Mouse (Mus musculus) ES-Bruce4 (cell line): ENCODE results near the gene Taar8a.

Experiments
- CTCF ChIP-seq: IDR thresholded peaks from one replicate; pipeline ENCODE4 v1.8.1; 2011; ENCODE audit warnings: low read depth, low read length
- POLR2A ChIP-seq: IDR thresholded peaks from one replicate; pipeline ENCODE4 v1.8.1; 2011; ENCODE audit warnings: low read length; ENCODE audit not compliant: insufficient read depth

- TF ChIP-seq CTCF, result no peak
- no peak for TF ChIP-seq POLR2A
These were observed 34.9 kb downstream of the Taar8a start for GRCm38 (mm10) chr10:24111116-24111778.
